Mouse (Mus musculus) limb, embryonic 15.5 days (tissue): Measurements from ENCODE around the gene Polr2c. TPM values are rescaled to one million over a fixed set of nuclear protein-coding genes. Genes with fewer than 3 reads are reported as not detected.
"Not testable (repeated sequence)": the region's sequence is repeated elsewhere in the genome, so short reads cannot be mapped to it uniquely, and the experiment has no call there.

Experiments used
- ATAC-seq: fragments of 200-750 bp; cut with Nextera tagmentation; 2 replicates; pipeline ENCODE4 v1.8.0; 2017; ENCODE audit warnings: low read depth, moderate TSS enrichment; ENCODE audit not compliant: insufficient number of reproducible peaks, low FRiP score, low TSS enrichment
- H3K27ac ChIP-seq: fragments of 300-500 bp; sonication (generic); 2 replicates; pipeline ENCODE4 v1.5.1; 2015; ENCODE audit warnings: moderate library complexity, mild to moderate bottlenecking, inconsistent platforms
- H3K27me3 ChIP-seq: fragments of 300-500 bp; sonication (generic); 2 replicates; pipeline ENCODE4 v1.6.1; 2015; ENCODE audit warnings: inconsistent platforms
- H3K36me3 ChIP-seq: fragments of 300-500 bp; sonication (generic); 2 replicates; pipeline ENCODE4 v1.6.1; 2015; ENCODE audit warnings: inconsistent platforms
- H3K4me1 ChIP-seq: fragments of 300-500 bp; sonication (generic); 2 replicates; pipeline ENCODE4 v1.6.1; 2015; ENCODE audit warnings: inconsistent platforms
- H3K4me2 ChIP-seq: fragments of 300-500 bp; sonication (generic); 2 replicates; pipeline ENCODE4 v1.6.1; 2015; ENCODE audit warnings: mild to moderate bottlenecking, inconsistent platforms
- H3K4me3 ChIP-seq: fragments of 300-500 bp; sonication (generic); 2 replicates; pipeline ENCODE4 v1.5.1; 2015; ENCODE audit warnings: mild to moderate bottlenecking, inconsistent platforms
- H3K9ac ChIP-seq: fragments of 300-500 bp; sonication (generic); 2 replicates; pipeline ENCODE4 v1.6.1; 2015; ENCODE audit warnings: inconsistent platforms
- H3K9me3 ChIP-seq: fragments of 300-500 bp; sonication (generic); 2 replicates; pipeline ENCODE4 v1.6.1; 2016; ENCODE audit warnings: inconsistent platforms
- WGBS: fragments of 180-500 bp; shearing (Covaris S2); methylation state at CpG from one replicate; pipeline ENCODE4 v1.1.7; 2015; 5-methylcytosine and 5-hydroxymethylcytosine counted together
- polyA plus RNA-seq: library from polyadenylated mRNA; unstranded; fragments of >200 nt; fragmentation: Nextera tagmentation; extraction: Ambion mirVana; gene quantifications from 2 replicates; pipeline ENCODE4 v1.2.1, GENCODE M21; 2015

Polr2c gene
- polyA plus RNA-seq, 1 experiment from 2014 or later, result 121 TPM

GRCm38 (mm10) chr8:94854761-94855160 is 2.5 kb upstream of the Polr2c start:
- H3K4me1 ChIP-seq, result peaks cover 13% of the 10 kb centered on the region
- not testable (repeated sequence) for H3K27ac ChIP-seq, H3K9me3 ChIP-seq, H3K4me2 ChIP-seq, H3K9ac ChIP-seq, ATAC-seq, H3K27me3 ChIP-seq, H3K4me3 ChIP-seq
- 90% methylated on average over 11 of the region's 11 CpGs for WGBS
- H3K36me3 ChIP-seq, result peaks cover 63% of the 10 kb centered on the region

GRCm38 (mm10) chr8:94857011-94857345 is 272 bp upstream of the Polr2c start:
- H3K4me1 ChIP-seq, result peaks cover 13% of the 10 kb centered on the region
- H3K4me3 ChIP-seq, result peak overlapping the region; percentile 90
- no peak overlapping the region for H3K9ac ChIP-seq
- H3K36me3 ChIP-seq, result peaks cover 64% of the 10 kb centered on the region
- 0 out of 2 replicates have a peak overlapping the region, but pooled peaks have one; percentile 10 for H3K4me2 ChIP-seq
- WGBS, result 32% methylated on average over 5 of the region's 5 CpGs
- H3K27me3 ChIP-seq, result no peaks in the 10 kb centered on the region
- ATAC-seq, result no peak
- no peaks in the 10 kb centered on the region for H3K9me3 ChIP-seq
- H3K27ac ChIP-seq, result no peak overlapping the region

DNA sequence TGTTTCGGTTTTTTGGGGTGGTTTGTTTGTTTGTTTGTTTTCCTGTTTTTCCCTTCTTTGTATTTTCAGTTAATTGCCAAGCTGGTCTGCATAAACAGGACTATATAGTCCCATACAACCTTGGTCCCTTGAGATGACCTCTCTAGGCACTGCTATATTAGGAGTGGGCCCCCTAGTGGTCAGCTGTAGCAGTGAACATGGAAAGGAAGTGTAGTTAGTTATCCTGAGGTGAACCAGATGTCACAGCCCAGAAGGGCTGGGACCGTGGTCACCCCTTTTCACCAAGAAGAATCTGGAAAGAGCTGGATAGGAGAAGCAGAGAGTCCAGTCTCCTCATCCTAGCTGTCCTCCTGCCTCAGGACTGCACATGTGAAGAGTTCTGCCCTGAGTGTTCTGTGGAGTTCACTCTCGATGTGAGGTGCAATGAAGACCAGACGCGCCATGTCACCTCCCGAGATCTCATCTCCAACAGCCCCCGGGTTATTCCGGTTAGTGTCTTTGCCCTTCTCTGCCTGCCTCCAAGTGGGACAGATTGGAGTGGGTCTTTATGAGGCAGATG is 4.2 kb downstream of the Polr2c start:
- 73% methylated on average over 8 of the region's 8 CpGs for WGBS
- peaks cover 15% of the 10 kb centered on the region for H3K4me1 ChIP-seq
- H3K9ac ChIP-seq, result no peak overlapping the region
- H3K27me3 ChIP-seq, result no peaks in the 10 kb centered on the region
- no peak for ATAC-seq
- H3K27ac ChIP-seq, result no peak overlapping the region
- no peak overlapping the region for H3K4me2 ChIP-seq
- H3K36me3 ChIP-seq, result peaks cover 69% of the 10 kb centered on the region
- H3K4me3 ChIP-seq, result no peak overlapping the region
- H3K9me3 ChIP-seq, result no peaks in the 10 kb centered on the region

DNA sequence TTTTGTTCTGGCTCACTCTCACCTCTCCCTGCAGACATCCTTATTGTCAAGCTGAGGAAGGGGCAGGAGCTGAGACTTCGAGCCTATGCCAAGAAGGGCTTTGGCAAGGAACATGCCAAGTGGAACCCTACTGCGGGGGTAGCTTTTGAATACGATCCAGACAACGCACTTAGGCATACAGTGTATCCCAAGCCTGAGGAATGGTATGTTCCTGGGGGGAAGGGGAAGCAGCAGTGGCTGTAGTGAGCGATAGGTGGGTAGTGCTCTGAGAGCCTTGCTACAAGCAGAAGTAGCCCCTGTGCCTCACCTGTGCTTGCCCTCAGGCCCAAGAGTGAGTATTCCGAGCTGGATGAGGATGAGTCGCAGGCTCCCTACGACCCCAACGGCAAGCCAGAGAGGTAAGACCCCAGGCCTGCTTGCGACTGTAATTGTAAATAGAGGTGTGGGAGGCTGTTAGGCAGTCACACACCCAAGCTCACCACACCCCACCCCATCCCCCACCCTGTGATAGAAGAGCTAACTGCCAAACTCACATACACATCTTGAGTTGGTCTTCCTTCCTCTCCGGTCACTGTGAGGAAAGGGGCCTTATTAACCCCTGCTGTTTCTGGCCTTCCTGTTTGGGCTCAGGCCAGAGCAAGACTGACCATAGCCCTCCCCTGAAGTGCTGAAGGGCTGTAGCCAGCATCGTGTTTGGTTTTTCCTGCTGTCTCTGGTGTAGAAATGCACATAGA is 5.4 kb downstream of the Polr2c start:
- H3K4me2 ChIP-seq, result no peak overlapping the region
- no peak overlapping the region for H3K9ac ChIP-seq
- no peak for ATAC-seq
- no peaks in the 10 kb centered on the region for H3K27me3 ChIP-seq
- no peak overlapping the region for H3K4me3 ChIP-seq
- H3K27ac ChIP-seq, result no peak overlapping the region
- H3K4me1 ChIP-seq, result peaks cover 13% of the 10 kb centered on the region
- H3K36me3 ChIP-seq, result peaks cover 81% of the 10 kb centered on the region
- H3K9me3 ChIP-seq, result no peaks in the 10 kb centered on the region
- 86% methylated on average over 12 of the region's 12 CpGs for WGBS

DNA sequence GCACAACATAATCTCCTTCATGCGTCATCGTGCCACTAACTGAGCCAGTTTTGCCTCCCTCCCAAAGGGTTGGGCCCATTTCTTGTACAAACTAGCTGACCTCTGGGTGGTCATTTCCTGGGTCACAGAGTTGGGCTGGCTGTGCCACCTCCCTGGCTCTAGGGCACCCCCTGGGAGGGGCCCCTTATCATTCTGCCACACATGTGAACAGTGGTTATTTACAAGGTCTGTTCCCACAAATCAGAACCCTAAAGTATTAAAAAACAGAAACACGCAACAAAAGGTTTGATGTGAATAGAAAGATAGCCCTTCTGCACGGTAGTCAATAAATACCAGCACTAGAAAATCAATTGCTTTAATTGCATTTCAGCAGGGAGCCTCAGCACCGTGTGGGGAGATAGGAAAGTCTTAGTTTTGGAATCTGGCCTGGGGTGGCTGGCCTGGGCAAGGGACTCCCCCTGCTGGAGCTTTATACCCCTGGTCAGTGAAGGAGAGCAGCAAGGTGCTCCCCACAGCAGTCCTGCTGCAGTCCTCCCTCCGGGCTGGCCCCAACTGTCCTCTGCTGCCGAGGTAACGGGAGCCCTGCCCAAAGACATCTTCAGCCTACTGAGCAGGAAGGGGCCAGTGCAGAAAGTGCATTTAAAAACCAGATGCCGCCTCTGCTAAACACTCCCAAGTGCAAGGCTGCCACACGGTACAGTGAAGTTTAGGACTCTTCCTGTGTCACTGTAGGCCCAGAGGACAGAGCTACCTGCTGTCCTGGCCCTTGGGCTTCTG is 6.8 kb downstream of the Polr2c start:
- H3K9me3 ChIP-seq, result no peaks in the 10 kb centered on the region
- peaks cover 90% of the 10 kb centered on the region for H3K36me3 ChIP-seq
- no peak overlapping the region for H3K27ac ChIP-seq
- WGBS, result 66% methylated on average over 10 of the region's 10 CpGs
- H3K9ac ChIP-seq, result no peak overlapping the region
- H3K4me2 ChIP-seq, result no peak overlapping the region
- no peak overlapping the region for H3K4me3 ChIP-seq
- H3K27me3 ChIP-seq, result no peaks in the 10 kb centered on the region
- H3K4me1 ChIP-seq, result peaks cover 16% of the 10 kb centered on the region
- ATAC-seq, result no peak

DNA sequence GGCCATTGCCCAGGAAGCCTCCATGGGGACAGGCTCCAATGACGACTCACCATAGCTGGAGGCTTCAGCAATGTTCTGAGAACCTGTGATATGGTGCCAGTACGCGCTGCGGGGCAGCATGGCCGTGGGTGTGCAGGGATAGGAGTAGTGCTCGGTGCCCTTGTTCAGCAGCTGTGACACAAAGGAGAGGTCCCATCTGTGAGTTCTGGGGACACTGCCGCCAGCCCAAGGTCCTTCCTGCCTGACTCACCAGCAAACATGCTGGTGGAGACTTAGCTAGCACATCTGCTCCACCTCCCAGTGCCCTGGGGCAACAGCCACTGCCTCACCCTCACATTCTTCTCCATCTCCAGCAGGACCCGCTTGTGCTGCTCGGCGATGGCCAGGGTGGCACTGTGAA is 8.0 kb downstream of the Polr2c start:
- Histone ChIP-seq H3K36me3 (peaks cover 80% of the 10 kb centered on the region), H3K4me2 (no peak overlapping the region), H3K27ac (no peak overlapping the region), H3K27me3 (no peaks in the 10 kb centered on the region), H3K4me3 (no peak overlapping the region), H3K9me3 (no peaks in the 10 kb centered on the region), H3K4me1 (peaks cover 23% of the 10 kb centered on the region), H3K9ac (no peak overlapping the region)
- ATAC-seq, result no peak
- 73% methylated on average over 10 of the region's 10 CpGs for WGBS

- 86% methylated on average over 9 of the region's 9 CpGs for WGBS
- Histone ChIP-seq H3K27me3 (no peaks in the 10 kb centered on the region), H3K4me2 (no peak overlapping the region), H3K36me3 (peaks cover 64% of the 10 kb centered on the region), H3K27ac (no peak overlapping the region), H3K9me3 (no peaks in the 10 kb centered on the region), H3K9ac (no peak overlapping the region), H3K4me3 (no peak overlapping the region), H3K4me1 (peaks cover 39% of the 10 kb centered on the region)
- ATAC-seq, result no peak
These were observed 9.7 kb downstream of the Polr2c start for GRCm38 (mm10) chr8:94866921-94867320.

- H3K4me3 ChIP-seq, result no peak overlapping the region
- 0 out of 2 replicates have a peak, but pooled peaks cover under 1% of the 10 kb centered on the region for H3K27me3 ChIP-seq
- no peaks in the 10 kb centered on the region for H3K9me3 ChIP-seq
- no peak overlapping the region for H3K4me2 ChIP-seq
- peaks cover 44% of the 10 kb centered on the region for H3K36me3 ChIP-seq
- no peak for ATAC-seq
- peaks cover 51% of the 10 kb centered on the region for H3K4me1 ChIP-seq
- WGBS, result 73% methylated on average over 7 of the region's 7 CpGs
- no peak overlapping the region for H3K9ac ChIP-seq
- no peak overlapping the region for H3K27ac ChIP-seq
These were observed 11.9 kb downstream of the Polr2c start for GRCm38 (mm10) chr8:94869146-94869545.

DNA sequence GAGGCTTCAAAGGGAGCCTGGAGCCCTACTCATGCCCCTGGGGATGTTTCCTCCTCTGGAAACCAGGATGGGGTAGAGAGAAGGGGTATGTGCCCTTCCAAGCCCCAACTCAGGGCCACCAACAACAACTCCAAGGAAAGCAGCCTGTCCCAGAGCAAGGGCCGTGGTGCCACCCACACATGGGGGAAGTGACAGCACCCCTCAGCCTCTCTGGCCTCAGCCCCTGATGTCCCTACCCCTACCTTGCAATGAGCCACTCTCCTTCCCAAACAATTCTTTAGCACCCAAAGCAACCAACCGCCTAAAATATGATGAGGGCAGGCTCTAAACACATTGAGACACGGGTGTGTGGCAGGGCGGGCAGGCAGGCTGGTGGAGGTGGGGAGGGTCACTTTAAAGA is 12.8 kb downstream of the Polr2c start:
- Histone ChIP-seq H3K4me1 (peaks cover 59% of the 10 kb centered on the region), H3K4me3 (peak overlapping the region; percentile 48), H3K27me3 (0 out of 2 replicates have a peak, but pooled peaks cover 8% of the 10 kb centered on the region), H3K27ac (no peak overlapping the region), H3K4me2 (peak overlapping the region; percentile 78), H3K36me3 (peaks cover 35% of the 10 kb centered on the region), H3K9me3 (no peaks in the 10 kb centered on the region), H3K9ac (peak overlapping the region; percentile 42; the same call in 1 of the 2 replicates)
- no peak for ATAC-seq
- WGBS, result 45% methylated on average over 4 of the region's 4 CpGs

GRCm38 (mm10) chr8:94870474-94871107 is 13.3 kb downstream of the Polr2c start:
- Histone ChIP-seq H3K4me1 (peaks cover 62% of the 10 kb centered on the region), H3K27ac (no peak overlapping the region), H3K4me2 (peak overlapping the region; percentile 78), H3K36me3 (peaks cover 29% of the 10 kb centered on the region), H3K9ac (peak overlapping the region; percentile 42), H3K4me3 (peak overlapping the region; percentile 48), H3K27me3 (0 out of 2 replicates have a peak, but pooled peaks cover 10% of the 10 kb centered on the region), H3K9me3 (no peaks in the 10 kb centered on the region)
- ATAC-seq, result no peak
- WGBS, result 9% methylated on average over 22 of the region's 22 CpGs

- peak overlapping the region; percentile 42 for H3K9ac ChIP-seq
- H3K27me3 ChIP-seq, result 0 out of 2 replicates have a peak, but pooled peaks cover 10% of the 10 kb centered on the region
- H3K9me3 ChIP-seq, result no peaks in the 10 kb centered on the region
- peaks cover 22% of the 10 kb centered on the region for H3K36me3 ChIP-seq
- WGBS, result 4% methylated on average over 7 of the region's 7 CpGs
- peaks cover 69% of the 10 kb centered on the region for H3K4me1 ChIP-seq
- ATAC-seq, result peak; percentile 76
- H3K4me2 ChIP-seq, result peak overlapping the region; percentile 78
- H3K4me3 ChIP-seq, result peak overlapping the region; percentile 48
- peak overlapping the region; percentile 80 for H3K27ac ChIP-seq
These were observed 14.1 kb downstream of the Polr2c start for GRCm38 (mm10) chr8:94871108-94871894.
